Mouse (Mus musculus) right cerebral cortex, adult 2 months (tissue): ENCODE data around the gene C87414.
"Not testable (repeated sequence)": the region's sequence is repeated elsewhere in the genome, so short reads cannot be mapped to it uniquely, and the experiment has no call there.

Source experiments
- DNase-seq, 2 experiments: peaks; one replicate each; pipeline ENCODE4 v3.0.0; 2021 to 2022; ENCODE audit warnings: low spot score in 2 of 2

Gene C87414

GRCm38 (mm10) chr5:93671451-93671850 is at the start of gene C87414:
C87414 (minus strand) TSS chr5:93671551.
- DNase-seq, result not testable (repeated sequence)

- peak; percentile 1 to 2 for DNase-seq
Measured at GRCm38 (mm10) chr5:93684661-93685060, 13.3 kb upstream of the C87414 start.
